Mouse (Mus musculus): ENCODE results near the gene Tle6.
A peak's percentile ranks its signal among the peaks of the same experiment; 100 is the strongest.
"Not testable (repeated sequence)": the region's sequence is repeated elsewhere in the genome, so short reads cannot be mapped to it uniquely, and the experiment has no call there.

The Tle6 gene

GRCm38 (mm10) chr10:81600738-81601203 lies at the start of gene Tle6:
Gene Tle6 (minus strand): TSS chr10:81601073.
- peak; percentile 78 for DNase-seq (ENCODE audit: low read depth, low spot score)

- peak; percentile 93 for DNase-seq (ENCODE audit: low read depth, low spot score)
Measured at GRCm38 (mm10) chr10:81648803-81649775, 48.2 kb upstream of the Tle6 start, which contains the start of gene Gm10778. Gene Gm10778 (plus strand): TSS chr10:81649059.

- DNase-seq (ENCODE audit: low read depth, low spot score), result peak; percentile 79
Measured at GRCm38 (mm10) chr10:81646015-81646555, 45.2 kb upstream of the Tle6 start.

- DNase-seq (ENCODE audit: low read depth, low spot score), result no peak
Measured at GRCm38 (mm10) chr10:81645391-81645790, 44.5 kb upstream of the Tle6 start.

DNA sequence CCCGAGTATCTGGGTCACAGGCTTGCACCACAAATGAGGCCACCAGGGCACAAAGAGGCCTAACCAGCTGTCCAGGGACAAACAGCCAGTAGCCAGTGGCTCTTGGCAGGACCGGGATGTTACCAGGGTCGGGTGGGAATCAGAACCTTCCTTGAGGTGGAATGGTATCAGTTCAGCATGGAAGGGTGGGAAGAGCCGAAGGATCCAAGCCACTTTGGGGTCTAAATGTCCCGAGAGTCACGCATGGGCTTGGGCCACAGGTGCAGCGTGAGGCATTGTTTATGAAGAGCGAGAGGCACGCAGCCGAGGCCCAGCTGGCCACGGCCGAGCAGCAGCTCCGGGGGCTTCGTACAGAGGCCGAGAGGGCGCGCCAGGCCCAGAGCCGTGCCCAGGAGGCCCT lies 43.8 kb upstream of the Tle6 start:
- DNase-seq (ENCODE audit: low read depth, low spot score), result no peak

GRCm38 (mm10) chr10:81644162-81644561 lies 43.3 kb upstream of the Tle6 start:
- DNase-seq (ENCODE audit: low read depth, low spot score), result no peak

DNA sequence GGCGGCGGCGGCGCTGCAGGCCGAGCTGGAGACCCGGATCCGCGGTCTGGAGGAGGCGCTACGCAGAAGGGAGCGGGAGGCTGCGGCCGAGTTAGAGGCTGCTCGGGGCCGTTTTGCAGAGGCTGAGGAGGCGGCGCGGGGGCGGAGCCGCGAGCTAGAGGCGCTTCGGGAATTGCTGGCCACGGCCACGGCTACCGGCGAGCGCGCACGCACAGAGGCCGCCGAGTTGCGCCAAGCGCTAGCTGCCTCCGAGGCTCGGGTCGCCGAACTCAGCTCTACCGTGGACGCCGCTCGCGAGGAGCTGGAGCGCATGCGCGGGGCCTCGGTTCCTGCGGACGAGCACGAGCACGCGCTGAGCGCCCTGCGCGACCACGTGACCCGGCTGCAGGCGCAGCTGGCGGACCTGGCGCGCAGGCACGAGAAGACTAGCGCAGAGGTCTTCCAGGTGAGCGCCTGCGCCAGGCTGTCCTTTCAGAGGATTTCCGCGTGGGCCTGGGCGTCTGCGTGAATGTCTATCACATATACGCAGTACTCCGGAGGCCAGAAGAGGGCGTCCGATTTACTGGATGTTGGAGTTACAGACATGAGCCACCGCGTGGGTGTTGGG lies 42.7 kb upstream of the Tle6 start:
- DNase-seq (ENCODE audit: low read depth, low spot score), result peak; percentile 89

DNA sequence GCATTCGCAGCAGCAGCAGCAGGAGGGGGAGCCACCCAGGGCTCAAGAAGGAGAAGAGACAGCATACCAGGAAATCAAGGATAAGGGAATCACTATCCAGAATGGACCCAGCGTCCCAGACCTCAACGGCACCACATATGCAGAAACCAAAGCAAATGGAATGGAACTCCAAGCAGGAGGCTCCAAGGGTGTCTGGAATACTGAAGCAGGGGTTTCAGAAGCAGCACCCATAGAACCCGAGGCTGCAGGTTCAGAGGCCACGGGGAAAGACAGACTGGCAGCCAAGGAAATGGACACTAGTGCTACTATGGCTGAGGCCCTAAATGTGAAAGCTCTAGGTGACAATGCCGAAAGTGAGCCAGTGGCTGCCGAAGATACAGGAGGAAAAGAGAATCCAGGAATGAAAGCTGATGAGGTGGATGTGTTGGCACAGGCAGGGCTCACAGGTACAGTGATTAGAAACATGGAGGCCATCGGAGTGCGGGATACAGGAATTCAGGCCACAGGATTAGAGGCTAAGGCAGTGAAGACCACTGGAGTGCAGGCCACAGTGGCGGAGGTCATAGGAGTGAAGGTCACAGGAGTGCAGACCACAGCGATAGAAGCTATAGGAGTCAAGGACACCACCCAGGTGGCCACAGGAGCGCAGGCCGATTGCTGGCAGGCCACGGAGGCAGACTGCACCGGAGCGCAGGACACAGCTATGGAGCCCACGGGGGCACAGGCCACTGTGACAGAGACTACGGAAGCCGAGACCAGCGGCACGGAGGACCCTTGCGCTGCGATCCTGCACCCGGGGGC lies 42.0 kb upstream of the Tle6 start:
- peak; percentile 36 for DNase-seq (ENCODE audit: low read depth, low spot score)

- DNase-seq (ENCODE audit: low read depth, low spot score), result no peak
Measured at GRCm38 (mm10) chr10:81641978-81642647, 41.2 kb upstream of the Tle6 start.

DNA sequence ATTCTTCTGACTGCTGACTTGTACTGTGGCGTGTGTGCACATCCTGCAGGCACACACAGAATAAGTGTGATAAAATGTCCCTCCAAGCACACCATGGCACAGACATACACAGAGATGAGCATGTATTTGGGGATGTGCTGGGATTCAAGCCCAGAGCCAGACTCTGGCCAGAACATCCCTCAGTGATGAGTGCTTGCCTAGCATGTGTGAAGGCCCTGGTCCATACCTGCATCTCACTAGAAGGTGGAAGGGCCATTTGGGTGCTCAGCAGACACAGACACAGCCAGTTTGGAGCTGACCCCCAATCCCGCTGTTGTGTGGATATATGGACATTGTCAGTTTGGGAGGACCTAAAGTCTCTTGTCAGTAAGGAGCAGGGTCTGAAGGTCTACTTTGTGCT lies 40.7 kb upstream of the Tle6 start:
- no peak for DNase-seq (ENCODE audit: low read depth, low spot score)

DNA sequence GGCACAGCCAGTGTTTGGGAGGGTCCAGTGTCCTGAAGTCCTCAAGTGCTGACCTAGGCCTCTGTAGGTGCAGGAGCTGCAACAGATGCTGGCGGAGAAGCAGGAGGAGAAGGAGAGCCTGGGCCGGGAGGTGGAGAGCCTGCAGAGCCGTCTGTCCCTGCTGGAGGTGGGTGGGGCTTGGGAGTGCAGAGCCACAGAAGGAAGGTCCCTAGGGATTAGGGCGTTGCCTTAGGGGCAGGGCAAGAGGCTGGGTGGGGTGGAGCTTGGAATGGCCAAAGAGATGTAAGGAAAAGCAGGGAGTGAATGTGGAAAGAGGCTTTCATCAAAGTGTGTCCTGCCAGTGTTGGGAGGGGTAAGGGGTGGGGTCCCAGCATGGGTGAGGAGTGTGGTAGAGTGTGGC lies 40.0 kb upstream of the Tle6 start:
- DNase-seq (ENCODE audit: low read depth, low spot score), result not testable (repeated sequence)

- DNase-seq (ENCODE audit: low read depth, low spot score), result no peak
Measured at GRCm38 (mm10) chr10:81638101-81638500, 37.2 kb upstream of the Tle6 start.

DNA sequence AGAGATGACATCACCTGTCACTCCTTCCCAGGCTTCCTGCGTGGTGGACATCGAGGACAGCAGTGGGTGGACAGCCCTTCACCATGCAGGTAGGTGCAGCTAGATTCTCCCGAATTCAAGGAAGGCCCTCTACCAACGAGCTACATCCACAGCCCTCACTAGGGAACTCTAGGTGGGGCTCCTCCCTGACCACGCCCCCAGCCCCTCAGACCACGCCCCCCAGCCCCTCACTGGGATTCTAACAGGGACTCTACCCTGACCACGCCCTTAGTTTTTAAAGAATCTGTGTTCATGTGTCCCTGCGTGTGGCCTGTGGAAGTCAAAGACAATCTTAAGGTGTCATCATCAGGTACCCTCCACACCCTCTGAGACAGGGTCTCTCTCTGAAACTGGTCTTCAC lies 35.5 kb upstream of the Tle6 start:
- DNase-seq (ENCODE audit: low read depth, low spot score), result no peak

DNA sequence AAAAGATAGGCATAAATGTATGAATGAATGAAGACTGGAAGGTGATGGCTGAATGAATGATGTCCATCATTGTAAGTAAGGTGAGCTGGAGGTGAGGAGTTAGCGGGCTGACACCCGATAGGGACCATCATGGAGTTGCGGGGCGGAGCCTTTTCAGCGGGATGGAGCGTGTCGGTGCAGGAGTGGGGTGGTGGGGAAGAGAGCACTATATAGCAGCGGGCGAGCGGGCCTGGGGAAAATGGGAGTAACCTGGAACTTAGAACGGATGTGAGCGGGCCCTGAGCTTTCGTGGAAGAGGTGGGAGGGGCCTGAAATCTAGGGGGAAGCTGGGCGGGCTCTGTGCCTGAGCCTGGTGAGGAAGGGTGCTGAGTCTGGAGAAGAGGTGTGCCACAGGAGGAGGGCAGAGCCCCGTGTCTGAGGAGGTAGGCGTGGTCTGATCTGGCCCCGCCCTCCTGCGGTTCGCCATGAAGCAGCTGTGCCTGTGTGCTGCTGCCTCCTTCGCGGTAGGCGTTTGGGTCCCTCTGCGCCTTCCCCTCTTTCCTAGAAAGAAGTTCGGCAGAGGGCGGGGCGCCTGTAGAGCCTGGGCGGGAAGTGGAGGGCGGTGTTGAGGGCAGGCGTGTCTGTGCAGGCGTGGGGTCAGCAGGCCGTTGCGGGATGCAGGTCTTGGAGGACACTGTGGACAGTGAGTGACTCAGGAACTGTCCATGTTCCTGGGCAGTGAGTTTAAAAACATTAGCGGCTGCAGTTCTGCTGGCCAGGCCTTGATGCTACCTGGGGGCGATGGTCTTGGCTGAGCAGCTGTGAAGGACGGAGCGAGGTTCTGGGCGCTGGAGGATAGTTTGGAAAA lies 32.6 kb upstream of the Tle6 start:
- DNase-seq (ENCODE audit: low read depth, low spot score), result peak; percentile 77

DNA sequence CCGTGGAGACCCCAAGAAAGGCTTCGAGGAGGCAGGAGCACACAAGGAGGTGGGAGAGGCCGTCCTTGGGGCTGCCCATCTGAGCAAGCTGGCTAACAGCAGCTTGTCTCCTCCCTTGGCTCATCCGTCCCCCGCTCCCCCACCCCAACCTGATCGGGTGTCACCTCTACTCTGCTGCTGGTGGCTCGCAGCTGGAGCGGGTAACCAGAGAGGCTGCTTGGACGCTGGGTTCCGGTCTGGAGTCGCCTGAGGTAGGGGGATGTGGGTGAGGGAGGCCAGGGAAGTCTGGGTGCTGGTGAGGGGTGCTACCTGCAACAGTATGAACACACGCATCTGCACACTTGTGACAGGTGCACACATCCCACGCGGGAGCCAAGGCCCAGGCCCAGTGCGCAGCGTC lies 27.5 kb upstream of the Tle6 start, which contains the start of gene Ankrd24:
Gene Ankrd24 (plus strand): TSS at position 151 of the 400 bp plus-strand sequence.
- no peak for DNase-seq (ENCODE audit: low read depth, low spot score)

- DNase-seq (ENCODE audit: low read depth, low spot score), result no peak
Measured at GRCm38 (mm10) chr10:81627836-81628220, 27.0 kb upstream of the Tle6 start.

DNA sequence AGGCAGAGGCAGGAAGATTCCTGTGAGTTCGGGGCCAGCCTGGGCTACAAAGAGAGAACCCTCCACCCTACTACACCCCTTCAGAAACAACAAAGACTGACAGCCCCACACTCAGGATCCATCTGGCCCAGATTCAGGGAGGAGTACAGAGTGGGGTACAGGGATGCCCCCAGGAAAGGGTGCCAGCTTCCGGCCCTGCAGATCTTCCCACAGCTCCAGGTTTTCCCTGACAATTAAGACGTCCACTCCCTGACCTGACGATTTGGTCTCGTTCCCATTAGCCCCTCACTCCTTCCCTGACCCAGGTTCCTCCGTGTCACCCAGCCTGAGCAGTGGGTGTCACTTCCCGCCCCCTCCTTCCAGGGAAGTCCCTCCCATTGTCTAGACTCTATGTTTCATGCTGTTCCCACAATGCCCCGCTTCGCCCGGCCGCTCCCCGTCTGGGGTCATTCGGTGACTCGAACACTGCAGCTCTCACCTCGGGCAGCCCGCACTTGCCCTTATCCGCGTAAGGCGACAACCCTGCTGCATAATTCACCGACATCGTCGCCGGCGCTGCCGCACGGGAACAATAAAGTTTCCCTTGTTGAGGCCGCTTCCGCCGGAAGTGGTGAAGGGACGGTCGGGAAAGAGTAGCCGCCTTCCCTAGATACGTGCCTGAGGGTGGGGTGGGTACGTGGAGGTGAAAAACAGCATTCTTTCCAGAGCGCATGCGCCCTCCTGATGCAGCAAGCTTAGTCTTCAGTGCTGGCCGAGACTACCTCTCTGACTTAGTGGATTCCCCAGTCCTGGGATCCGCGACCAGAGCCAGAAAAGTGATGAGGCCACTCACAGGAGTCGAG lies 26.3 kb upstream of the Tle6 start, which contains the start of gene Sirt6:
Gene Sirt6 (minus strand): TSS at position 804 of the 842 bp plus-strand sequence.
- peak; percentile 97 for DNase-seq (ENCODE audit: low read depth, low spot score)

GRCm38 (mm10) chr10:81626101-81626993 lies 25.5 kb upstream of the Tle6 start:
- DNase-seq (ENCODE audit: low read depth, low spot score), result peak; percentile 32

Data from 3T3-L1 (cell line).